Mouse (Mus musculus) cerebellum, adult 2 months (tissue): Measurements from ENCODE around the gene Dtl.

Experiments used
- CTCF ChIP-seq: fragments of 200-500 bp; IDR thresholded peaks from 2 replicates; pipeline ENCODE4 v1.5.1; 2011; ENCODE audit warnings: low read depth, mild to moderate bottlenecking, control low read depth, low read length, moderate library complexity, borderline replicate concordance; ENCODE audit not compliant: insufficient read depth
- POLR2A ChIP-seq: fragments of 200-500 bp; IDR thresholded peaks from 2 replicates; pipeline ENCODE4 v1.6.1; 2011; ENCODE audit warnings: low read length, control low read depth, borderline replicate concordance; ENCODE audit not compliant: insufficient read depth

DNA sequence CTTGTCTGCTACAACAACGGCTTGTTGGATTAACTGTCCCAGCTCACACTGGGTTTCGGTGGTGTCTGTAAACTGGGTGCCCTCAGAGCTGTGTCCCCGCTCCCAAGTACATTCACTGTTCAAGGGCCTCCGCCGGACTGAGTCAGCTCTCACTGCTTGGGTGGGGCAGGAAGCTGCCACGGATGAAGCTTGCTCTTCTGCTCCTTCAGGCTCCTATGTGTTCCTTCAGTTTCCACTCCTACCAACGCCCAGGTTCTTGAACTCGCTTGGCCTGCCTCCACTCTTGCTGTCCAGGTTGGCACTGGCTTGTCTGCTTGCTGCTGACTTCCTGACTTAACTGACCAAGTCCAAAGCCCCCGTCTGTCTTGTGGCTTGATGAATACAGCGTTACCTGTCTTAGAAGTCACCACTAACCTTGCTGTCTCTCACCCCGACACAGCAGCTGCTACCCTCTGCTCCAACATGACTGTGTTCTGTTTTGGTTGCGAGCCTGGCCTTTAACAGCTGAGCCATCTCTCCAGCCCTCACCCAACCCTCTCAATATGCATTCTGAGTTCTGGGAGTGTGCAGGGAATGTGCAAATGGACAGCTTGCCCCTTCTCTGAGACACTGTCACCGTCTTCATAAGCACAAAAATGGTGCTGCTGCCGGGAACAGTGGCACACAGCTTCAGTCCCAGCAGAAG, 76.9 kb downstream of the Dtl start:
- TF ChIP-seq CTCF (no peak), POLR2A (no peak)
